Mouse (Mus musculus) midbrain, embryonic 14.5 days (tissue): ENCODE results near the gene Tnni3k. TPM values are rescaled to one million over a fixed set of nuclear protein-coding genes. Genes with fewer than 3 reads are reported as not detected.
A peak's percentile ranks its signal among the peaks of the same experiment; 100 is the strongest.

Source experiments
- ATAC-seq: fragments of 200-750 bp; cut with Nextera tagmentation; 2 replicates; pipeline ENCODE4 v1.8.0; 2017; ENCODE audit warnings: moderate number of reproducible peaks, moderate library complexity; ENCODE audit not compliant: low FRiP score, low TSS enrichment
- DNase-seq: peaks from one replicate; pipeline ENCODE4 v3.0.0-alpha.2; 2015
- H3K27ac ChIP-seq: fragments of 300-500 bp; sonication (generic); replicated peaks from 2 replicates; pipeline ENCODE4 v1.5.1; 2014; ENCODE audit warnings: mild to moderate bottlenecking, low read depth, low read length, moderate library complexity
- H3K27me3 ChIP-seq: fragments of 300-500 bp; sonication (generic); 2 replicates; pipeline ENCODE4 v1.6.1; 2014; ENCODE audit warnings: low read length, control low read depth, mixed read lengths; ENCODE audit not compliant: control insufficient read depth, insufficient read depth
- H3K36me3 ChIP-seq: fragments of 300-500 bp; sonication (generic); 2 replicates; pipeline ENCODE4 v1.6.1; 2014; ENCODE audit warnings: low read length, control low read depth; ENCODE audit not compliant: control insufficient read depth, insufficient read depth
- H3K4me1 ChIP-seq: fragments of 300-500 bp; sonication (generic); 2 replicates; pipeline ENCODE4 v1.6.1; 2014; ENCODE audit warnings: mild to moderate bottlenecking, antibody characterized with exemption, low read length, control low read depth; ENCODE audit not compliant: control insufficient read depth, insufficient read depth
- H3K4me2 ChIP-seq: fragments of 300-500 bp; sonication (generic); 2 replicates; pipeline ENCODE4 v1.6.1; 2014; ENCODE audit warnings: mild to moderate bottlenecking, low read length, moderate library complexity
- H3K4me3 ChIP-seq: fragments of 300-500 bp; sonication (generic); replicated peaks from 2 replicates; pipeline ENCODE4 v1.5.1; 2014; ENCODE audit warnings: low read depth, low read length
- H3K9ac ChIP-seq: fragments of 300-500 bp; sonication (generic); replicated peaks from 2 replicates; pipeline ENCODE4 v1.6.1; 2014; ENCODE audit warnings: mild to moderate bottlenecking, low read length, moderate library complexity
- H3K9me3 ChIP-seq: fragments of 300-500 bp; sonication (generic); 2 replicates; pipeline ENCODE4 v1.6.1; 2016; ENCODE audit warnings: low read length, control low read depth, mixed read lengths; ENCODE audit not compliant: control insufficient read depth
- WGBS: fragments of 180-500 bp; shearing (Covaris S2); extraction: QIAGEN DNeasy Blood & Tissue Kit; methylation state at CpG from one replicate; pipeline ENCODE4 v1.1.7; 2014; 5-methylcytosine and 5-hydroxymethylcytosine counted together
- polyA plus RNA-seq: library from polyadenylated mRNA; unstranded; fragments of >200 nt; fragmentation: Nextera tagmentation; extraction: Ambion mirVana; gene quantifications from 2 replicates; pipeline ENCODE4 v1.2.1, GENCODE M21; 2014

Gene Tnni3k
- polyA plus RNA-seq, 1 experiment from 2014 or later: not detected

GRCm38 (mm10) chr3:154815606-154816005 lies 239.6 kb downstream of the Tnni3k start:
- no peaks in the 10 kb centered on the region for H3K9me3 ChIP-seq
- H3K4me1 ChIP-seq: peaks cover 27% of the 10 kb centered on the region
- ATAC-seq: no peak

DNA sequence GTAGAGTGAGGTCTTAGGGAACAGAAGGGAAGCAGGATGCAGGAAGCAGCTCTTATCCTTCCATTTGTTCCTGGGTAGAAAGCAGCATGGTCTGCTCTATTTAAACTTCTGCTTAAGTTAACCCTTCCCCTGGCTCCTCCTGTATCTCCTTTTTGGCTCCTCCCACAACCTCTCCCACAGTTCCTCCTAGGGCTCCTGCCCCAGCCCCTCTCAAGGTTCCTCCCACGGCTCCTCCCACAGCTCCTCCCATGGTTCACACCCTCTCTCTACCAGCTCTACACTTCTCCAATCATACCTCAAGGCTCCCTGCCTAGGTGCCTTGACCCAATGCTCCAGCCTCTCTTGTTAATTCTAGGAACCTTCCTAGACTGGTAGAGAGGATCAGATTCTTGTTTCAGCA lies 242.3 kb downstream of the Tnni3k start:
- DNase-seq: no peak
- Histone ChIP-seq H3K4me1 (peaks cover 31% of the 10 kb centered on the region), H3K9ac (no peak overlapping the region), H3K36me3 (no peaks in the 10 kb centered on the region), H3K27ac (no peak overlapping the region), H3K27me3 (no peaks in the 10 kb centered on the region), H3K4me2 (no peak overlapping the region), H3K4me3 (no peak overlapping the region), H3K9me3 (no peaks in the 10 kb centered on the region)
- ATAC-seq: no peak
- 65% methylated on average over 1 of the region's 1 CpGs for WGBS

More at GRCm38 (mm10) chr3:154815606-154816005, 239.6 kb downstream of the Tnni3k start:
- H3K9ac ChIP-seq: no peak overlapping the region
- no peaks in the 10 kb centered on the region for H3K27me3 ChIP-seq
- no peaks in the 10 kb centered on the region for H3K36me3 ChIP-seq
- H3K4me2 ChIP-seq: no peak overlapping the region
- WGBS: 63% methylated on average over 2 of the region's 2 CpGs
- peak overlapping the region; percentile 76 for H3K27ac ChIP-seq
- DNase-seq: no peak
- H3K4me3 ChIP-seq: no peak overlapping the region

DNA sequence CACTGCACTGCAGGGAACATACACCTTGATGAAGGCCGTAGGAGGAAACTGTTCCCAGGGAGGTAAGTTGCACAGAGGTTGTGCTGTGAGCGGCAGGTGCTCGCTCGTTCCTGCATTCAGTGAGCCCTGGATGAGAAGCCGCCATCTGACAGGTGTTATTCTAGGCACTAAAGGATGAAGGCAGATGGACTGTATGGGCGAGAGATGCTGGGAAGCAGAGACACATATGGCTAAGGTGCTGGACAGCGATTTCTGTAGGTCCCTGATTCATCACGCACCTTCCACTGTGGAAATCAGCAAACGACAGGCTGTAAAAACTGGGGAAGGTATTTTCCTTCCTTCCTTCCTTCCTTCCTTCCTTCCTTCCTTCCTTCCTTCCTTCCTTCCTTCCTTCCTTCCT lies 243.4 kb downstream of the Tnni3k start:
- no peak overlapping the region for H3K4me3 ChIP-seq
- DNase-seq (no peak), ATAC-seq (no peak)
- WGBS: 71% methylated on average over 9 of the region's 9 CpGs
- H3K36me3 ChIP-seq: no peaks in the 10 kb centered on the region
- no peak overlapping the region for H3K9ac ChIP-seq
- no peak overlapping the region for H3K4me2 ChIP-seq
- H3K9me3 ChIP-seq: no peaks in the 10 kb centered on the region
- peaks cover 26% of the 10 kb centered on the region for H3K4me1 ChIP-seq
- no peak overlapping the region for H3K27ac ChIP-seq
- no peaks in the 10 kb centered on the region for H3K27me3 ChIP-seq

GRCm38 (mm10) chr3:154811281-154811680 lies 243.9 kb downstream of the Tnni3k start:
- no peaks in the 10 kb centered on the region for H3K9me3 ChIP-seq
- peaks cover 26% of the 10 kb centered on the region for H3K4me1 ChIP-seq
- H3K36me3 ChIP-seq: no peaks in the 10 kb centered on the region
- H3K4me2 ChIP-seq: peak overlapping the region; percentile 15; the same call in 1 of the 2 replicates
- no peak overlapping the region for H3K4me3 ChIP-seq
- 10% methylated on average over 9 of the region's 9 CpGs for WGBS
- no peaks in the 10 kb centered on the region for H3K27me3 ChIP-seq
- no peak overlapping the region; the same call in 1 of the 2 replicates for H3K9ac ChIP-seq
- peak; percentile 64 for DNase-seq
- ATAC-seq: no peak
- peak overlapping the region; percentile 62 for H3K27ac ChIP-seq

- H3K4me1 ChIP-seq: peaks cover 23% of the 10 kb centered on the region
- H3K9me3 ChIP-seq: no peaks in the 10 kb centered on the region
- WGBS: 48% methylated on average over 7 of the region's 7 CpGs
- ATAC-seq (no peak), DNase-seq (peak; percentile 29)
- no peaks in the 10 kb centered on the region for H3K27me3 ChIP-seq
- H3K9ac ChIP-seq: no peak overlapping the region; the same call in 1 of the 2 replicates
- no peaks in the 10 kb centered on the region for H3K36me3 ChIP-seq
- H3K27ac ChIP-seq: peak overlapping the region; percentile 62
- H3K4me3 ChIP-seq: no peak overlapping the region
- H3K4me2 ChIP-seq: no peak overlapping the region
Observed at GRCm38 (mm10) chr3:154810273-154810870, 244.8 kb downstream of the Tnni3k start.

DNA sequence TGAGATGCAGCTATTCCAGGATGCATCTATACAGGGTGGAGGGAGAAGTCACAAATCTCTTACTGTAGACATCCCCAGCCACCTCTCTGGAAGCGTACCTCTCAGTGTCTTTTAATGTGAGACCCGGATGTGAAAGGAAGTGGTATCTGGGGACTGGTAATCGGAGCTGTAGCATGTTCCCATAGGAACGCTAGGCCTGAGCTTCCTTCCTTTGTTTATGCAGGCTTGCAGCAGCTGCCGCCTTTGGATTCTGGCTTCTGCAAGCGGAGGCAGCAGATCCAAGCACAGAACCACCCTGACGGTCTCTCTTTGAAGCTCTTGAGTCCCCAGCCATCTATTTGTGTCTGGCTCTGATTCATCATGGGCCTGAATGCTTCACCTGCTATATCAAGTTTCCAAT lies 248.6 kb downstream of the Tnni3k start:
- Histone ChIP-seq H3K36me3 (no peaks in the 10 kb centered on the region), H3K27ac (peak overlapping the region; percentile 47), H3K4me3 (no peak overlapping the region), H3K27me3 (no peaks in the 10 kb centered on the region), H3K4me2 (no peak overlapping the region), H3K4me1 (peaks cover 23% of the 10 kb centered on the region), H3K9ac (no peak overlapping the region), H3K9me3 (no peaks in the 10 kb centered on the region)
- DNase-seq: peak; percentile 80
- ATAC-seq: peak; percentile 59; the same call in 1 of the 2 replicates
- WGBS: 13% methylated on average over 7 of the region's 7 CpGs

DNA sequence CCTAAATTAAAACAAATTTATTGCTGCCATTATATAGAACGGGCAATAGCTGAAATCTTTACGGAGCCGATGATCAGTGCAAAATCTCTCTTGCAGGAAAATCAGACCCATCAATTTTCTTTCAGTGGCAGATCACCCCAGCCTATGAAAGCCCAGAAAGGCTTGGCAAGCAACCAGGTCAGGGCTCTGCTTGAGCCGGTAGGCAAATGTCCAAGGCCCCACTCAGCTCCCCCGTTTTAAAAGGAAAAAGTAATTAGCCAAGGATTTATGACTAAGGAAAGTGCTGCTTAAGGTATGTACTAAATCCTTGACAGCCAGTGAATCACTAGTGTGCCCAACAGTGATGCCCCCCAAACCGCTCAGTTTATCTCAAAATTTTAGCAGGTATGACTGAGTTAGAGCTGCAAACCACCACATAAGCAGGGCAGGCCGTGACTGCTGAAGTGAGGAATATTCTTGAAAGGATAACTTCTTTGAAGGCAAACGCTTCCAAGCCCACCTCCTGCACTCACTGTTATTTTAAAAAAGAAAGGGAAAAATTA lies 254.2 kb downstream of the Tnni3k start:
- H3K36me3 ChIP-seq: no peaks in the 10 kb centered on the region
- H3K9me3 ChIP-seq: no peaks in the 10 kb centered on the region
- 76% methylated on average over 8 of the region's 8 CpGs for WGBS
- no peak overlapping the region for H3K9ac ChIP-seq
- ATAC-seq (no peak; the same call in 1 of the 2 replicates), DNase-seq (peak; percentile 52)
- no peak overlapping the region for H3K4me2 ChIP-seq
- 0 out of 2 replicates have a peak overlapping the region, but pooled peaks have one; percentile 5 for H3K27ac ChIP-seq
- no peak overlapping the region for H3K4me3 ChIP-seq
- peaks cover 8% of the 10 kb centered on the region for H3K4me1 ChIP-seq
- no peaks in the 10 kb centered on the region for H3K27me3 ChIP-seq

DNA sequence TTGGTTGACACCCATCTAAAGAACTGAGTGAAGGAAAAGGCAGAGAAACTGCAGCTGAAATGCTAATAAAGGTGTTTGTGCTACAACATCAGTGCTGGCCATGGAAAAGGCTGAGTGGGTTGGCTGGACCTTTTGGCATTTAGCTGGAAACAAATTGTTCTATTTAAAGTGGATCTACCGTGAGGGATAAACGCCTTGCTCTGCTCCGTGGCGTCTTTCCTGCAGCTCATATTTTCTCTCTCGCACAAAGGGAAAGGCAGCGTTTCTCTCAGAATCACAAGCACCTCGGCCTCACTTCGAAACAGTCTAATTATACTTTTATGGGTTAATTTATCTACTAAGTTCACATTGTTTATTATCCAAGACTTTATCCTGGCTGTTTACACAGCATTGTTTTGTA lies 254.8 kb downstream of the Tnni3k start:
- 68% methylated on average over 8 of the region's 8 CpGs for WGBS
- Histone ChIP-seq H3K4me1 (peaks cover 6% of the 10 kb centered on the region; the same call in 1 of the 2 replicates), H3K36me3 (no peaks in the 10 kb centered on the region), H3K9ac (no peak overlapping the region), H3K27ac (0 out of 2 replicates have a peak overlapping the region, but pooled peaks have one; percentile 5), H3K27me3 (no peaks in the 10 kb centered on the region), H3K9me3 (no peaks in the 10 kb centered on the region), H3K4me2 (no peak overlapping the region), H3K4me3 (no peak overlapping the region)
- DNase-seq: peak; percentile 39
- no peak for ATAC-seq

DNA sequence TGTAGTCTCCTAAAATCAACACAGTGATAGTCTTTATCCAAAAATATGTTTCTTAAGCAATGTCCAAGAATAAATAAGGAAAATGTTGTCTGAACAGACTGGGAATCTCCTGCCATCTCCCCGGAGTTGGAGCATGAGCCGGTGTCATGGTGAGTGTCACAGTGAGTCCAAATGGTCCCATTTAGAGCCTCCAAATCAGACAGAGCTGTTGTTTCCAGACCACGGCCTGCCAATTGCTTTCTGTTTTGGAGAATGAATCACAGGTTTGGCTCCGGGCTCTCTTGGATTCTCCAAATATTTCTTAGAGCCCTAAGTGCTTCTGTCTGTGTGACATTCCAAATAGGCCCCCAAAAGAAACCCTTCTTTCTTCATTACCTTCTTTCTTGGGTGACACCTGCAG lies 256.4 kb downstream of the Tnni3k start:
- ATAC-seq: no peak
- no peaks in the 10 kb centered on the region for H3K27me3 ChIP-seq
- H3K9ac ChIP-seq: no peak overlapping the region
- no peaks in the 10 kb centered on the region for H3K36me3 ChIP-seq
- no peak overlapping the region for H3K27ac ChIP-seq
- peaks cover 6% of the 10 kb centered on the region; the same call in 1 of the 2 replicates for H3K4me1 ChIP-seq
- no peak overlapping the region for H3K4me2 ChIP-seq
- no peak overlapping the region for H3K4me3 ChIP-seq
- no peak for DNase-seq
- no peaks in the 10 kb centered on the region for H3K9me3 ChIP-seq
- WGBS: 91% methylated on average over 4 of the region's 4 CpGs
